Mouse (Mus musculus) bone marrow, adult 2 months (tissue): ENCODE data around the gene Gm19410.

Source experiments
- CTCF ChIP-seq: fragments of 200-500 bp; IDR thresholded peaks from 2 replicates; pipeline ENCODE4 v1.5.1; 2011; ENCODE audit warnings: low read length, control low read depth; ENCODE audit not compliant: control insufficient read depth, insufficient read depth
- POLR2A ChIP-seq: fragments of 200-500 bp; IDR thresholded peaks from 2 replicates; pipeline ENCODE4 v1.6.1; 2011; ENCODE audit warnings: low read depth, mild to moderate bottlenecking, control low read depth, low read length, borderline replicate concordance; ENCODE audit not compliant: control insufficient read depth

DNA sequence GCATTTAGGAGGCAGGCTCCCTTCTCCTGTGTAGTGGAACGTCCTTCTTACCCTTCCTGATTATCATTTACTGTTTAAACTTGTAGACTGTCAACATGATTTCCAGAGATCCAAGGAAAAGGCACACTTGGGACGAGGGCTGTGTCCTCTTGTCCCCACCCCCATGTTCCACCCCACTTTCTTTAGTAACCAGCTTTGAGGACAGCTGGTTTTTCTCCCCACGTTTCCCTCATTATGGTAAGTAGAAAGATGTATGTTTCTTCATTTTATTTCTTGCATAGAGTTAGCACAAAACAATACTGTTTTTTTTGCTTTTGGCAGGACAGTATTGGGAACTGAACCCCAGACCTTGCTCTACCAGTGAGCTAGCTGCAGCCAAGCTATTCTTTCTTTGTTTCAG is 34.8 kb upstream of the Gm19410 start:
- TF ChIP-seq CTCF (no peak), POLR2A (no peak)
